ENCODE assay signal across 17 mouse cellular contexts in the genomic region with DNA sequence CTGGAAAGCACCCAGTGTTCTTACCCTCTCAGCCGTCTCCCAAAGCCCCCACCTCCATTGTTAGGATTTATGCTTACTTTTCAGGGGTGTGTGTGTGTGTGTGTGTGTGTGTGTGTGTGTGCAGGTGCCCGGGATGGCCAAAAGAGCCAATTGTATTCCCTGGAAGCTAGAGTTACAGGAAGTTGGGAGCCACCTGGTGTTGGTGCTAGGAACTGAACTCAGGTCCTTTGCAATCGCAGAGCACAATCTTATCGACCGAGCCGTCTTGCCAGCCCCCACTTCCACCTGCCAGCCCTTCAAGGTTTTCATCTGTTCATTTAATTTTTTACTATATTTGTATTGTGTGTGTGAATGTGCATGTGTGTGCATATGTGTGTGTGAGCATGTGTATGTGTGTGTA. TPM values are rescaled to one million over a fixed set of nuclear protein-coding genes. Genes with fewer than 3 reads are reported as not detected.
DNase-seq lines count a peak whose midpoint lies in the region; ATAC-seq lines count a peak whose summit lies in the region.
"Had no signal": no experiment of that assay in that cellular context is flagged by ENCODE, and none has a peak within 500 bp of the region (broad histone marks: within the 10 kb centered on the region; RNA-seq: fewer than 3 reads in every experiment).

No protein-coding gene starts in this region.

- peaks cover 6% of the 10 kb centered on the region; the same call in 1 of the 2 replicates for H3K9me3 ChIP-seq in kidney, embryonic 14.5 days (ENCODE audit: control insufficient read depth, low read length)
- H3K9me3 ChIP-seq: G1E; neural tube, embryonic 15.5 days had no signal

- no peak overlapping the region for H3K27ac ChIP-seq in kidney, embryonic 14.5 days (ENCODE audit: low read depth, low read length)
- H3K27ac ChIP-seq: hindbrain, embryonic 12.5 days; limb, embryonic 13.5 days; neural tube, embryonic 15.5 days had no signal

- no peak for ATAC-seq in kidney, embryonic 14.5 days (ENCODE audit: low FRiP score, low TSS enrichment)
- ATAC-seq in megakaryocyte progenitor cell, adult 5-6 weeks (replicated peaks; ENCODE audit: poor library complexity), result 0 out of 2 replicates have a peak, but pooled peaks have one; percentile 14

- no peak overlapping the region for H3K4me2 ChIP-seq in kidney, embryonic 14.5 days (replicated peaks; ENCODE audit: low read depth, low read length)
- H3K4me2 ChIP-seq: heart, embryonic 12.5 days; hindbrain, embryonic 12.5 days; limb, embryonic 13.5 days; neural tube, embryonic 15.5 days had no signal

- no peaks in the 10 kb centered on the region for H3K36me3 ChIP-seq in kidney, embryonic 14.5 days (ENCODE audit: control insufficient read depth, insufficient read depth, low read length)
- H3K36me3 ChIP-seq: G1E; heart, embryonic 12.5 days; hindbrain, embryonic 12.5 days; limb, embryonic 13.5 days; neural tube, embryonic 15.5 days had no signal

- no peaks in the 10 kb centered on the region for H3K27me3 ChIP-seq in kidney, embryonic 14.5 days (ENCODE audit: control insufficient read depth, insufficient read depth, low read length)
- H3K27me3 ChIP-seq: heart, embryonic 12.5 days; hindbrain, embryonic 12.5 days; limb, embryonic 13.5 days; neural tube, embryonic 15.5 days had no signal

- H3K9ac ChIP-seq in kidney, embryonic 14.5 days (ENCODE audit: low read depth, low read length), result no peak overlapping the region
- H3K9ac ChIP-seq: heart, embryonic 12.5 days; hindbrain, embryonic 12.5 days; limb, embryonic 13.5 days; neural tube, embryonic 15.5 days had no signal

- WGBS in kidney, embryonic 14.5 days, result 76% methylated on average over 6 of the region's 6 CpGs

- H3K4me3 ChIP-seq in kidney, embryonic 14.5 days (ENCODE audit: low read length), result no peak overlapping the region
- H3K4me3 ChIP-seq: erythroblast, embryonic 14.5 days; heart, embryonic 12.5 days; hindbrain, embryonic 12.5 days; limb, embryonic 13.5 days; neural tube, embryonic 15.5 days had no signal

- peak; percentile 19 for DNase-seq in adrenal gland, postnatal 14 days
- DNase-seq in adrenal gland, postnatal 4 days (ENCODE audit: low spot score in 2 of 2), result no peak
- DNase-seq in kidney, postnatal 10 days, result peak; percentile 28
- DNase-seq in lung, postnatal 10 days, result peak; percentile 12
- DNase-seq in lung, adult 18-20 months, result no peak
- no peak for DNase-seq in thymus, postnatal 25 days
- DNase-seq: cerebellum, adult 9-10 months; embryo, embryonic 11 days; gastrocnemius, postnatal 25 days had no signal

- no peaks in the 10 kb centered on the region for H3K4me1 ChIP-seq in kidney, embryonic 14.5 days (ENCODE audit: control insufficient read depth, insufficient read depth, low read length)
- H3K4me1 ChIP-seq: heart, embryonic 12.5 days; hindbrain, embryonic 12.5 days; limb, embryonic 13.5 days; neural tube, embryonic 15.5 days had no signal

RNA-seq across cellular contexts. Expression of gene Camta1, which starts 31.6 kb away (rescaled TPM):
- 40.1 and 45.4 TPM in 2 replicates for total RNA-seq in adrenal gland, postnatal 14 days (2021)
- 10 to 100 TPM; 51.1 to 60.0 TPM for total RNA-seq in adrenal gland, postnatal 4 days (2021)
- polyA plus RNA-seq in kidney, embryonic 14.5 days (2014; fragmentation: Nextera tagmentation; extraction: Ambion mirVana), result 107 and 133 TPM in 2 replicates
- total RNA-seq in megakaryocyte progenitor cell, adult 5-6 weeks (2015), result 77.9 and 81.5 TPM in 2 replicates
- total RNA-seq in megakaryocyte progenitor cell, adult 5-6 weeks (2017), result 16.3 and 40.1 TPM in 2 replicates

RNA-seq across cellular contexts. Expression of gene Dnajc11, which starts 40.2 kb away (rescaled TPM):
- total RNA-seq in adrenal gland, postnatal 14 days (2021), result 117 and 122 TPM in 2 replicates
- 10 to 100 TPM; 86.2 to 94.5 TPM for total RNA-seq in adrenal gland, postnatal 4 days (2021)
- polyA plus RNA-seq in kidney, embryonic 14.5 days (2014; fragmentation: Nextera tagmentation; extraction: Ambion mirVana), result 55.0 and 74.5 TPM in 2 replicates
- 35.5 and 45.2 TPM in 2 replicates for total RNA-seq in megakaryocyte progenitor cell, adult 5-6 weeks (2015)
- total RNA-seq in megakaryocyte progenitor cell, adult 5-6 weeks (2017), result 89.2 and 106 TPM in 2 replicates

Comparison
In these comparisons a context has a peak if more than half of its experiments do, and no peak if none do; other contexts are left out.
1. DNase-seq: peak in adrenal gland, postnatal 14 days (single experiment), kidney, postnatal 10 days (single experiment) and lung, postnatal 10 days (single experiment); none in adrenal gland, postnatal 4 days (0 of 2), lung, adult 18-20 months (0 of 2) and thymus, postnatal 25 days (single experiment).